ENCODE assay signal across 13 mouse cellular contexts in the genomic region with DNA sequence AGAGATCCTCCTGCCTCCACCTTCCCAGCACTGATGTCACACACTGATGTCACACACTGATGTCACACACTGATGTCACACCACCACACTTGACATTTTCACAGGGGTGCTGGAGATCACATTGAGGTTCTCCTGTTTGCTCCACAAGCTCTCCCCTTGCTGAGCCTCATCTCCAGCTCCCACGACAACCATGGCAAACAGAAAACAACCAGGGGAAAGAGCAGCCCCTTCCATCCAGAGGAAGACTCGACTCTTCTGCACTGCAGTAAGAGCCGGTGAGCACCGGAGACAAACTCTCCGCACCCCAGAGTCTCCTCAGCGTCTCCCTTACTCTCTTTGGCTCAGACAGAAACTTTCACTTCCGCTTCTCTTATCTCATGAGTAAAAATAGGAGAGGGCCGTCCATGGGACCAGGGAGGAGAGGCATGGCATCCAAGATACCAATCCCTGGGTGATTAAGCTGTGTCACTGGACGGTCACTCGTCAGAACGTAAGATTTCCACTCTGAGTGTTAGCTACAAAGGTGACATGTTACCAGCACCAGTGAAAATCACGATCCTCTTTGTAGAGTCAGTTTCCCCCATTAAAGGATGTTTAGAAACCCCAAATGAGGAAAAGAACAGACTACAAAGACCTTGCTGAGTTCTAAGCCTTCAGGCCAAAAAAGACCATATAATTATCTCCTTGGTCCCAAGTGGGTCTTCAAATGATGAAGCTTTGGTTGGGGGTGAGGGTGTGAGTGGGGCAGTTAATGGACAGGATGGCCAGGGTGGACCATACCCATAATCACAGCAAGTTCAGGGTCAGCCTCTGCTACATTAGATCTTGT.
DNase-seq lines count a peak whose midpoint lies in the region; ATAC-seq and TF ChIP-seq lines count a peak whose summit lies in the region.
"Had no signal": no experiment of that assay in that cellular context is flagged by ENCODE, and none has a peak within 500 bp of the region (broad histone marks: within the 10 kb centered on the region; RNA-seq: fewer than 3 reads in every experiment).

No protein-coding gene starts in this region.

- 87% methylated on average over 12 of the region's 12 CpGs for WGBS in hindbrain, embryonic 14.5 days

- peaks cover 0 to 18% of the 10 kb centered on the region in 2 experiments for H3K36me3 ChIP-seq in CH12.LX (replicated peaks in 1 of 2; ENCODE audit: control insufficient read depth in 1 of 2, insufficient read depth in 1 of 2, low read length in 1 of 2)
- no peaks in the 10 kb centered on the region for H3K36me3 ChIP-seq in hindbrain, embryonic 14.5 days (replicated peaks; ENCODE audit: control insufficient read depth, insufficient read depth)
- H3K36me3 ChIP-seq: kidney, embryonic 15.5 days; neural tube, embryonic 12.5 days had no signal

- TF ChIP-seq POLR2A in CH12.LX (IDR thresholded peaks at IDR 0.05; ENCODE audit: low read depth, low read length), result peak; percentile 50; the same call in 1 of the 2 replicates

- DNase-seq in heart, adult 9 months (ENCODE audit: low spot score in 2 of 2), result peak; percentile 32 to 55
- no peak for DNase-seq in heart, postnatal 36 days
- peak; percentile 96 for DNase-seq in CH12.LX (ENCODE audit: extremely low read depth)
- peak; percentile 79 for DNase-seq in induced T-regulatory cell, adult 2 months (ENCODE audit: low read depth)
- no peak for DNase-seq in ovary, adult 18-20 months (ENCODE audit: low spot score)
- no peak for DNase-seq in hindbrain, embryonic 14.5 days (ENCODE audit: low spot score)
- DNase-seq in right cerebral cortex, postnatal 14 days, result no peak
- DNase-seq: adrenal gland, adult 2 months; cerebellum, adult 8-10 months had no signal

- dilution Hi-C loops in CH12.LX (cut with MboI; ENCODE audit: extremely low pct_ligation_motif_present, extremely low pct_unique_long_range_greater_than_20kb, low sequenced_read_pairs), result no loop called here

- peak; percentile 70 for ATAC-seq in neutrophil, adult 5-6 weeks (ENCODE audit: extremely low read depth, insufficient number of reproducible peaks, low FRiP score, poor library complexity, severe bottlenecking)
- no peak for ATAC-seq in hindbrain, embryonic 14.5 days (ENCODE audit: low FRiP score)

- peaks cover 31% of the 10 kb centered on the region for H3K79me2 ChIP-seq in CH12.LX (replicated peaks; ENCODE audit: control insufficient read depth, extremely low read depth, insufficient read depth, poor library complexity, severe bottlenecking)

- H3K4me3 ChIP-seq in CH12.LX (replicated peaks in 1 of 3; ENCODE audit: low read depth in 2 of 3, low read length in 2 of 3, poor library complexity in 1 of 3), result peak overlapping the region in 1 of 3 experiments; percentile 6
- no peak overlapping the region for H3K4me3 ChIP-seq in hindbrain, embryonic 14.5 days (replicated peaks; ENCODE audit: low read length)
- H3K4me3 ChIP-seq: kidney, embryonic 15.5 days; left cerebral cortex, adult 2 months; neural tube, embryonic 12.5 days had no signal

- intact Hi-C loops in heart, postnatal 36 days (cut with DNase I), result no loop called here

- TF ChIP-seq EP300 in CH12.LX (IDR thresholded peaks at IDR 0.05; ENCODE audit: low read length), result peak; percentile 98

- peak overlapping the region; percentile 64 for H3K9ac ChIP-seq in CH12.LX (ENCODE audit: insufficient read depth, low read depth)
- H3K9ac ChIP-seq in hindbrain, embryonic 14.5 days, result no peak overlapping the region
- H3K9ac ChIP-seq: kidney, embryonic 15.5 days; neural tube, embryonic 12.5 days had no signal

- TF ChIP-seq CTCF in CH12.LX (conservative IDR thresholded peaks at IDR 0.05 in 1 of 2, IDR thresholded peaks at IDR 0.05 in 1 of 2; ENCODE audit: low read depth in 2 of 2, low read length in 2 of 2), result no peak

- no peaks in the 10 kb centered on the region for H3K9me3 ChIP-seq in CH12.LX (replicated peaks; ENCODE audit: low read length)
- no peaks in the 10 kb centered on the region for H3K9me3 ChIP-seq in hindbrain, embryonic 14.5 days (ENCODE audit: control insufficient read depth, low read length)
- H3K9me3 ChIP-seq: kidney, embryonic 15.5 days; neural tube, embryonic 12.5 days had no signal

- in situ Hi-C loops in CH12.LX (cut with MboI; ENCODE audit: low pct_ligation_motif_present, low pct_unique_long_range_greater_than_20kb, low sequenced_read_pairs), result no loop called here

- H3K4me1 ChIP-seq in CH12.LX (ENCODE audit: control insufficient read depth in 1 of 2, insufficient read depth in 2 of 2), result peaks cover 53 to 99% of the 10 kb centered on the region in 2 experiments
- H3K4me1 ChIP-seq in hindbrain, embryonic 14.5 days (replicated peaks; ENCODE audit: control insufficient read depth, insufficient read depth, low read length), result no peaks in the 10 kb centered on the region; the same call in 1 of the 2 replicates

- H3K27ac ChIP-seq in CH12.LX (ENCODE audit: insufficient read depth, low read depth), result peak overlapping the region; percentile 90
- H3K27ac ChIP-seq in hindbrain, embryonic 14.5 days, result no peak overlapping the region
- H3K27ac ChIP-seq: kidney, embryonic 15.5 days; left cerebral cortex, adult 2 months; neural tube, embryonic 12.5 days had no signal

- no peaks in the 10 kb centered on the region for H3K27me3 ChIP-seq in CH12.LX (replicated peaks)
- no peaks in the 10 kb centered on the region for H3K27me3 ChIP-seq in hindbrain, embryonic 14.5 days (ENCODE audit: control insufficient read depth, insufficient read depth, low read length)
- H3K27me3 ChIP-seq: kidney, embryonic 15.5 days; neural tube, embryonic 12.5 days had no signal

- TF ChIP-seq RAD21 in CH12.LX (IDR thresholded peaks at IDR 0.05; ENCODE audit: low read depth, low read length), result peak; percentile 24

- H3K4me2 ChIP-seq in CH12.LX (ENCODE audit: insufficient read depth, low read depth, poor library complexity, severe bottlenecking), result peak overlapping the region; percentile 86
- no peak overlapping the region for H3K4me2 ChIP-seq in hindbrain, embryonic 14.5 days (replicated peaks)
- H3K4me2 ChIP-seq: kidney, embryonic 15.5 days; neural tube, embryonic 12.5 days had no signal

TF ChIP-seq in CH12.LX, 34 proteins besides CTCF, POLR2A, EP300 and RAD21 (continues in another document):
- TF ChIP-seq HCFC1 (IDR thresholded peaks at IDR 0.05; ENCODE audit: low read depth, low read length) (peak; percentile 31; the same call in 1 of the 2 replicates), POLR2AphosphoS2 (IDR thresholded peaks at IDR 0.05; ENCODE audit: low read depth, low read length) (no peak), UBTF (IDR thresholded peaks at IDR 0.05; ENCODE audit: low read depth, low read length) (peak; percentile 43; the same call in 1 of the 2 replicates), MEF2A (IDR thresholded peaks at IDR 0.05; ENCODE audit: borderline replicate concordance, low read depth, low read length) (peak; percentile 98), MYC (IDR thresholded peaks at IDR 0.05; ENCODE audit: low read depth, low read length) (peak; percentile 87), JUND (conservative IDR thresholded peaks at IDR 0.05; ENCODE audit: low read depth, low read length) (peak; percentile 81), NRF1 (IDR thresholded peaks at IDR 0.05; ENCODE audit: low read depth, low read length) (peak; percentile 27; the same call in 1 of the 2 replicates), ZKSCAN1 (IDR thresholded peaks at IDR 0.05; ENCODE audit: borderline replicate concordance, low read depth, low read length) (no peak; the same call in 1 of the 2 replicates), TBP (conservative IDR thresholded peaks at IDR 0.05; ENCODE audit: low read depth, low read length) (peak; percentile 16; the same call in 1 of the 2 replicates), JUN (IDR thresholded peaks at IDR 0.05; ENCODE audit: insufficient read depth, low read depth, low read length) (peak; percentile 70), ETS1 (conservative IDR thresholded peaks at IDR 0.05; ENCODE audit: low read depth, low read length) (peak; percentile 94), MAFK (IDR thresholded peaks at IDR 0.05; ENCODE audit: insufficient replicate concordance, low read length) (peak; percentile 72), MAX (IDR thresholded peaks at IDR 0.05; ENCODE audit: low read length) (peak; percentile 70), E2F4 (IDR thresholded peaks at IDR 0.05; ENCODE audit: insufficient replicate concordance, low read depth, low read length) (no peak), IRF4 (IDR thresholded peaks at IDR 0.05; ENCODE audit: low read depth, low read length) (peak; percentile 100), CHD1 (IDR thresholded peaks at IDR 0.05; ENCODE audit: low read depth, low read length) (peak; percentile 18; the same call in 1 of the 2 replicates), SMC3 (IDR thresholded peaks at IDR 0.05; ENCODE audit: low read depth, low read length) (peak; percentile 53), NELFE (IDR thresholded peaks at IDR 0.05; ENCODE audit: low read depth, low read length) (peak; percentile 41; the same call in 1 of the 2 replicates), SIN3A (IDR thresholded peaks at IDR 0.05; ENCODE audit: low read length) (peak; percentile 72), RCOR1 (conservative IDR thresholded peaks at IDR 0.05; ENCODE audit: low read depth, low read length) (peak; percentile 99), ELF1 (IDR thresholded peaks at IDR 0.05; ENCODE audit: low read depth, low read length) (peak; percentile 73), USF1 (IDR thresholded peaks at IDR 0.05; ENCODE audit: low read depth, low read length) (no peak), CHD2 (IDR thresholded peaks at IDR 0.05; ENCODE audit: low read length) (peak; percentile 82), GABPA (IDR thresholded peaks at IDR 0.05; ENCODE audit: insufficient replicate concordance, low read depth, low read length) (peak; percentile 54; the same call in 1 of the 2 replicates), ZC3H11A (IDR thresholded peaks at IDR 0.05; ENCODE audit: low read depth, low read length) (no peak), ZMIZ1 (IDR thresholded peaks at IDR 0.05; ENCODE audit: low read depth, low read length) (peak; percentile 48; the same call in 1 of the 2 replicates), TCF12 (IDR thresholded peaks at IDR 0.05; ENCODE audit: low read depth, low read length) (peak; percentile 90), MXI1 (IDR thresholded peaks at IDR 0.05; ENCODE audit: low read depth, low read length) (peak; percentile 82; the same call in 1 of the 2 replicates), KAT2A (IDR thresholded peaks at IDR 0.05; ENCODE audit: insufficient replicate concordance, low read length) (0 out of 2 replicates have a peak, but pooled peaks have one; percentile 39), ZNF384 (IDR thresholded peaks at IDR 0.05; ENCODE audit: low read depth, low read length) (no peak), PAX5 (IDR thresholded peaks at IDR 0.05; ENCODE audit: low read length) (no peak), MAZ (IDR thresholded peaks at IDR 0.05; ENCODE audit: low read depth, low read length) (peak; percentile 67; the same call in 1 of the 2 replicates), BHLHE40 (IDR thresholded peaks at IDR 0.05; ENCODE audit: low read depth, low read length) (peak; percentile 85)

Comparison
In these comparisons a context has a peak if more than half of its experiments do, and no peak if none do; other contexts are left out.
1. DNase-seq: peak in heart, adult 9 months (2 of 2), CH12.LX (single experiment) and induced T-regulatory cell, adult 2 months (single experiment); none in heart, postnatal 36 days (0 of 2), ovary, adult 18-20 months (single experiment), hindbrain, embryonic 14.5 days (single experiment) and right cerebral cortex, postnatal 14 days (single experiment).